Mouse (Mus musculus): Measurements from ENCODE around the gene Wdr61.

DNA sequence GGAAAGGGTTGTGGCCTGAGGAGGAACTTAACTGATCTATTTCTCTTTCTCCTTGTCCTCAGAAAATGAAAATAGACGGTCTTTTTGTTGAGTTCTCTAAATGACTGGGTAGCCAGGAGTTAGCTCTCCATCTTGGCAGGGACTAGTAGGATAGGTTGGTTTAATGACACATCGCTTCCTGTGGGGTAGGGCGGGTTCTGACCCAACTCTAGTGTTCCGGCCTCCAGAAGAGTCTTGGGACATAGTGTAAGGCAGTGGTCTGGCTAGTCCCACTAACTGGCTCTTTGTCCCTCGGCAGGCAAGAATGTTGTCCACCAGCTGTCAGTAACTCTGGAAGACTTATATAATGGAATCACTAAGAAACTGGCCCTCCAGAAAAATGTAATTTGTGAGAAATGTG is 26.2 kb downstream of the Wdr61 start:
- TF ChIP-seq CTCF (IDR thresholded peaks at IDR 0.05; ENCODE audit: low read depth) (no peak), EP300 (IDR thresholded peaks at IDR 0.05; ENCODE audit: low read depth) (no peak)

All from liver, embryonic 14.5 days (tissue).